Mouse (Mus musculus): ENCODE data around the gene Kdm6b.

Kdm6b gene

DNA sequence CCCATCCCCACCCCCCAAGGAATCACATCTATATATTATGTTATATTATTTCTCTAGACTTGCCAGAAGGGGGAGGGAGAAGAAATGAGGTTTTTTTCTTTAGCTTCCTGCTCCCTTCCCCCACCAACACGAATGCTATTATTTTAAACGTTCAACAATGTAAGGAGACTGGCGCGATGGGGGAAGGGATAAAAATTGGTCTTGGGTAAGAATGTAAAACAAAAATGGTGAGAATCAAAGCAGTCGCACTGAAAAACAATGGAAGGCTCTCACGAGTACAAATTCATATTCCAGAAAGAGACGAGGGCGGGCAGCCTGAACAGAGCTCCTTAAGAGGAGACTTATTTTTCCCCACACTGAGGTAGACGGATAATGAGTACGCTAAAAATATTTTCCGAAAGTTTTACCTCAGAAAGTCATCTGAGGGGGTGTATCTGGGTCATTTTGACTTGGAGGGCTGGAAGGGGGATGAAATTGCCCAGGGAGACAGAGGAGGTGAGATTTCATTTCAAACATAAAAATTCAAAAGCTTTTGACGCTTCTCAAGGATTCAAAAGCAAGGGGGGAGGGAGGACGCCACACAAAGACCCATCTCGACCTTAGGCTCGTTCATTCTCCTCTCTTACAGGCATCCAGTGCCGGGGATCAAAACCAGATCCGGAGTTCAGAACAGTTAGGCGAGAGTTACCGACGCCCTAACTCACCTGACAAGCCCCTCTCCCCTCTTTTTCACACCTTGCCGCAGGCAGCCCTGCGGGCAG, 46.4 kb downstream of the Kdm6b start:
- DNase-seq (ENCODE audit: low read depth, low spot score) = peak; percentile 74

DNA sequence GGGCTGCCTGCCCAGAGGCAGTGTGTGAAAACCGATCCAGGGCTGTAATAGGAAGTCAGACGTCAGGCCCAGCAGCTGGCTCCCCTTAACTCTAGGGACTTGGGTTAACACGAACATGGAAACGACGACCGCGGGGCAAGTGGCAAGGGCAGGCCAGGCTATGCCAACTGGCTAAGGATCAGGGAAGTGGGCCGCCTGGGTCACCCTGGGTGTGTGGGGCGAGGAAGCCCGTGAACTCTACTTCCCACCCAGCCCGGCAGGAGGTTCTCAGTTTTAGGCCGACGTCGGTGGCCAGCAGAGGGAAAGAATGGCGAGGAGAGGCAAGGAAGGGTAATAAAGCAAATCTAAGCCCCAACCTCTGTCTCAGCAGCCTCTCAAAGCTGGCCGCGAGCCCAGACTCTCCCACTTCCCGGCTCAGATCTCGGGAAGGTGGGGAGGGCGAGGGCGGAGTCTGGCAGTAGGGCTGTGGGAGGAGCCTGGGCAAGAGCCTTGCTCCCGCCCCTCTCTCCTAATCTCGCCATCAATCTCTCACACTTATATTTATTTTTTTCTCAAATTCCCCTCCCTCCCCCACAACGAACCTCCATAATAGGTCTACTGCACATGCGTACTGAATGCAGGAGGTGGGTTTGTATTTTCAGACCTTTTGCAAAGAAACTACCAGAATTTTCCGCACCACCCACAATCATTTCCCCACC, 47.2 kb downstream of the Kdm6b start:
- peak; percentile 98 for DNase-seq (ENCODE audit: low read depth, low spot score)

DNA sequence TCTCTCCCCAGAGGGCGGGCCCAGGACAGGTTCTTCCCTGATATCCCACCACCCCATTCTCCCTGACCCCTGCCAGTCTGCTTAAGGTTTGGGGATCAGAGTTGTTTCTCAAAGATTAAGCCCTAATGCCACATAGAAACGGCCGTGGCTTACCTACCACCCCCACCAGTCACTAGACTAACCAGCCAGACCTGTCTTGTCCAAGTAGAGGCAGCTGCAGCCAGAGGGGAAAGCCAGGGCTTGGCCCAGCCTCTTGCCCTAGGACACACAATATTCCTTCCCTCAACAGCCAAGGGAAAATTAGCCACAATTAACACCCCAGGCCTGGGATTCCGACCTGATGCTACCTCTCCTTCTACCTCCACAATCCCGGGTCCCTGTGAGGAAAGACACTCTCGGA, 47.8 kb downstream of the Kdm6b start:
- peak; percentile 38 for DNase-seq (ENCODE audit: low read depth, low spot score)

DNA sequence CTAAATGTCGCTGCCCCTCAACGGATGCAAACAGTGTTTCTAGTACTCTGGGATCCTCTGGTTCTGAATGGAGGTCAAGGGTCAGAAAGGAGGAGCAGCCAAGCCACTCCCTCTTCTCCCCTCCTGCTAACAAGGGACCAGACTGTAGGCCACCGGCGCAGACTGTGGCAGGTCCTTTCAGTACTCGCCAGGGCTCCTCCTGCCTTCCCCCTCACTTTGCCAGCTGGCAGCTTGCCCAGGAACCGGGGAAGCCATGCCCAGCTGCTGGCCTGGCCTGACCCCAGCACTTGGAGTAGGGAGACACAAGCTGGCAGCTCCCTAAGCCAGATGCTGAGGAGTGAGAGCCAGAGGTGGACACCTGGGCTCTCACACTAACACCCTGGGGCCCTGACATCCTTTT, 48.6 kb downstream of the Kdm6b start:
- no peak for DNase-seq (ENCODE audit: low read depth, low spot score)

DNA sequence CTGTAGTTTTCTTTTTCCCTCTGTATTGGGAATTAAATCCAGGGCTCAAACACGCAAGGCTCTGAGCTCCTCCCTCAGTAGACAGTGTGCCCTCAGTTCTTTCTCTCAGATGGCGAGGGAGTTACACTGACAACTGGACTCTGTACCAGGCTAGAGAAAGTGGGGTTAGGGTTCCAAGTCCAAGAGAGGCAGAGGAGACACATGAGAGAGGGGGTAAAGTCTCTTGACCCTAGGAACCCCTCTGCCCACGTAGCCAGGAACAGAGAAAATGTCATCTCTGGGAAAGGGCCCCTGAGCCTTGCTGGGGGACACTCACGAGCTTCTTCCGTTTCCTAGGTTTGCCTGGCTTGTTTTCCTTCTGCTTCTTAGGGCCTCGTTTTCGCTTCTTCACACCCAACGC, 49.1 kb downstream of the Kdm6b start:
- no peak for DNase-seq (ENCODE audit: low read depth, low spot score)

DNA sequence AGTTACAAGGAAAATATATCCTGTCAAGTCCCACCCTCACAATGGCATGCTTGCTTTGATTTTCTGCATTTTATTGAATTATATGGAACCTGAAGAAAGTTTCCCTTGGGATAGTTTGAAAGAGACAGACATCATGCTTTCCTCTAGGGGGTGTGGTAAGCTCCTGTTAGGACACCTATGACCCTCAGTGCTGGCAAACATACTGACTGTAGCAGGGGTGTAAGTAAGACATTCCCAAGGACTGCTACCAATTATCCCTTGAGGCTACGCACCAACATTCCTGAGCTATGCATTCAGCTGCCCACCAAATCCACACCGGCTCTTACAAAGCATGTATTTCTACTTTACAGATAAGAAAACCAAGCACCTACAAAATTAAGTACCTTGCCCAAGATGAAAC, 51.0 kb downstream of the Kdm6b start:
- DNase-seq (ENCODE audit: low read depth, low spot score) = no peak

DNA sequence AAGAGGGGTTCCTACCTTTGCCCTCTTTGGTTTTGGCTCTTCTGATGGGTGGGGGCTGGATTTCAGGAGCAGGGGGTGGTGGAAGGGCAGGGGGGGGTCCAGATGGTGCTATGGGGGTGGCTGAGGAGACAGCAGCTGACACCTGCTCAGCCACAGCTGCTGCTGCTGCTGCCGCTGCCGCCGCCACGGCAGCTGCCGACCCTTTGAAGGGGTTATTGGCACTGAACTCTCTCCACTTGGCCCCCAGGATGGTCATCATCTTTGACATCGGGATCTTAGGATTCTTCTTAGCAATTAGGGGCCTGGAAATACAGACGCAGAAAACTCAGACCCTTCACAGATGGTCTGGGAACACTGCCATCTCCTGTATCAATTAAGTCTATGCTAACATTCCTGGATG, 51.5 kb downstream of the Kdm6b start:
- no peak for DNase-seq (ENCODE audit: low read depth, low spot score)

DNA sequence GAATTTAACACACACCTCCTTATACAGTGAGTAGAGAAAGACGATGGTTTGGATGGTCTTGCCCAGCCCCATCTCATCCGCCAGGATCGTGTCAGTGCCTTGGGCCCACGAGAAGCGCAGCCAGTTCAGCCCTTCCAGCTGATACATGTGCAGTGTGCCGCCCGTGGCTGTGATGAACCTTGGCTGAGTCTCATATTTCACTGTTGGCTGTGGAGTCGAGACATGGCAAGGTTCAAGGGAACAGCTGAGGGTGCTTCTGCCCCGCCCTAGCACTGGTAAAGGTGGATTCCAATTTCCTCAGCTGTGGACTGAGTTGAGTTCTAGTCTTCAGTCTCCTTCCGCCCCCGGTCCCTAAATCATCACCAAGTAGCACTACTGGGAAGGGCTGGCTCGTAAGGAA, 55.8 kb downstream of the Kdm6b start:
- no peak for DNase-seq (ENCODE audit: low read depth, low spot score)

DNA sequence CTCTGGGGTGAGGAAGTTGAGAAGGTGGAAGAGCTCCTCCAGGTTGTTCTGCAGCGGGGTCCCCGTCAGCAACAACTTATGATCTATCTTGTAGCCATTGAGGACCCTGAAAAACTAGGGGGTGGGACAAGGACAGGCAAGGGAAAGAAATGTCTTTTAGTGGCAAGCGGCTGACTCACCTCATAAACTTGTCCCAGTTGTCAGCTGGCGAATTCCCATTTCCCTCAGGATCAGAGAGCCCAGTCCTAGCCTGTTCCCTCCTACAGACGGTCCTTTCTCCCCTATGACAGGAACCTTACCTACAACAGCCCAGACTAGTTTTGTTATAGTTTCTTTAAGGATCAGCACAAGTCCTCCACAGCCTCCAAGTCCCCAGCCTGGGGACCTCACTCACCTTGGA, 56.9 kb downstream of the Kdm6b start:
- DNase-seq (ENCODE audit: low read depth, low spot score) = no peak
